Mouse (Mus musculus) T-helper 17 cell (primary cell): ENCODE results near the gene P3h2.

ENCODE experiments used
- in situ Hi-C, 2 experiments: fragments of 300-600 bp; cut with MboI, MseI; formaldehyde crosslinking; loops; 1 replicate in 1 of 2; 2 replicates in 1 of 2; pipeline ENCODE4 v1.15.1; 2025; ENCODE audit warnings: high pct_unique_total_duplicates in 2 of 2

Gene P3h2

GRCm38 (mm10) chr16:26105115-26105974 lies at the start of gene P3h2:
TSS of gene P3h2 (minus strand) at chr16:26105784.
- in situ Hi-C loops, result no loop called here

- in situ Hi-C loops, result loop anchor here in 1 of 2 experiments (10.0 kb wide), 1 partner anchor 557 kb away; no protein-coding TSS in a partner anchor
Measured at GRCm38 (mm10) chr16:26152258-26152657, 46.7 kb upstream of the P3h2 start.

GRCm38 (mm10) chr16:26150943-26151342 lies 45.4 kb upstream of the P3h2 start:
- in situ Hi-C loops, result loop anchor here in 1 of 2 experiments (10.0 kb wide), 1 partner anchor 556 kb away; no protein-coding TSS in a partner anchor

- in situ Hi-C loops, result no loop called here
Measured at GRCm38 (mm10) chr16:26146853-26147252, 41.3 kb upstream of the P3h2 start.

- in situ Hi-C loops, result no loop called here
Measured at GRCm38 (mm10) chr16:26131126-26131525, 25.5 kb upstream of the P3h2 start.

- in situ Hi-C loops, result no loop called here
Measured at GRCm38 (mm10) chr16:26106618-26107017, 1.0 kb upstream of the P3h2 start.

GRCm38 (mm10) chr16:26106041-26106617 lies 545 bp upstream of the P3h2 start:
- in situ Hi-C loops, result no loop called here

GRCm38 (mm10) chr16:26104274-26104673 lies 1.3 kb downstream of the P3h2 start:
- in situ Hi-C loops, result no loop called here

GRCm38 (mm10) chr16:26102856-26103255 lies 2.7 kb downstream of the P3h2 start:
- in situ Hi-C loops, result no loop called here

GRCm38 (mm10) chr16:26100167-26100566 lies 5.4 kb downstream of the P3h2 start:
- in situ Hi-C loops, result no loop called here

- in situ Hi-C loops, result no loop called here
Measured at GRCm38 (mm10) chr16:26095696-26096284, 9.8 kb downstream of the P3h2 start.

- in situ Hi-C loops, result no loop called here
Measured at GRCm38 (mm10) chr16:26093888-26094287, 11.7 kb downstream of the P3h2 start.

GRCm38 (mm10) chr16:26088976-26089375 lies 16.6 kb downstream of the P3h2 start:
- in situ Hi-C loops, result no loop called here

- in situ Hi-C loops, result no loop called here
Measured at GRCm38 (mm10) chr16:26088240-26088639, 17.3 kb downstream of the P3h2 start.

- in situ Hi-C loops, result no loop called here
Measured at GRCm38 (mm10) chr16:26086955-26087354, 18.6 kb downstream of the P3h2 start.

GRCm38 (mm10) chr16:26085160-26085559 lies 20.4 kb downstream of the P3h2 start:
- in situ Hi-C loops, result no loop called here

- in situ Hi-C loops, result no loop called here
Measured at GRCm38 (mm10) chr16:26082831-26083230, 22.8 kb downstream of the P3h2 start.

GRCm38 (mm10) chr16:26082391-26082790 lies 23.2 kb downstream of the P3h2 start:
- in situ Hi-C loops, result no loop called here

- in situ Hi-C loops, result no loop called here
Measured at GRCm38 (mm10) chr16:26078923-26079351, 26.6 kb downstream of the P3h2 start.

- in situ Hi-C loops, result no loop called here
Measured at GRCm38 (mm10) chr16:26078100-26078422, 27.5 kb downstream of the P3h2 start.

- in situ Hi-C loops, result no loop called here
Measured at GRCm38 (mm10) chr16:26077246-26078099, 28.1 kb downstream of the P3h2 start.

- in situ Hi-C loops, result no loop called here
Measured at GRCm38 (mm10) chr16:26075063-26075462, 30.5 kb downstream of the P3h2 start.
